Mouse (Mus musculus): ENCODE results near the gene Gm49416. TPM values are rescaled to one million over a fixed set of nuclear protein-coding genes. Genes with fewer than 3 reads are reported as not detected.
"Not testable (repeated sequence)": the region's sequence is repeated elsewhere in the genome, so short reads cannot be mapped to it uniquely, and the experiment has no call there.

The Gm49416 gene
- polyA plus RNA-seq, 1 experiment from 2014 or later, result 0.37 TPM

GRCm38 (mm10) chr19:8887585-8888463, 902 bp upstream of the Gm49416 start:
- peak overlapping the region; percentile 96 for H3K27ac ChIP-seq
- no peak for DNase-seq (ENCODE audit: extremely low spot score, low spot score)
- H3K9me3 ChIP-seq, result no peaks in the 10 kb centered on the region
- H3K4me1 ChIP-seq, result peaks cover 27% of the 10 kb centered on the region
- WGBS, result 16% methylated on average over 19 of the region's 19 CpGs
- peak overlapping the region; percentile 78 for H3K4me3 ChIP-seq
- peaks cover 22% of the 10 kb centered on the region for H3K36me3 ChIP-seq (replicated peaks)
- H3K27me3 ChIP-seq (ENCODE audit: poor library complexity, severe bottlenecking), result no peaks in the 10 kb centered on the region

- peaks cover 44% of the 10 kb centered on the region for H3K4me1 ChIP-seq
- peak within 1 kb of the TSS; percentile 94 for H3K27ac ChIP-seq
- H3K27me3 ChIP-seq (ENCODE audit: poor library complexity, severe bottlenecking), result no peaks in the 10 kb centered on the region
- H3K4me3 ChIP-seq, result peak within 1 kb of the TSS; percentile 84
- 4% methylated on average over 54 of the region's 54 CpGs for WGBS
- DNase-seq (ENCODE audit: extremely low spot score, low spot score), result peak; percentile 83
- H3K36me3 ChIP-seq (replicated peaks), result peaks cover 53% of the 10 kb centered on the region
- H3K9me3 ChIP-seq, result no peaks in the 10 kb centered on the region
These were observed 4.4 kb downstream of the Gm49416 start, which contains the start of gene Ints5 for GRCm38 (mm10) chr19:8892829-8893766. TSS of gene Ints5 (plus strand) at chr19:8893005.

GRCm38 (mm10) chr19:8895397-8895960, 6.8 kb downstream of the Gm49416 start:
- DNase-seq (ENCODE audit: extremely low spot score, low spot score), result no peak
- 97% methylated on average over 9 of the region's 9 CpGs for WGBS
- H3K4me3 ChIP-seq, result peak overlapping the region; percentile 1; the same call in 1 of the 2 replicates

DNA sequence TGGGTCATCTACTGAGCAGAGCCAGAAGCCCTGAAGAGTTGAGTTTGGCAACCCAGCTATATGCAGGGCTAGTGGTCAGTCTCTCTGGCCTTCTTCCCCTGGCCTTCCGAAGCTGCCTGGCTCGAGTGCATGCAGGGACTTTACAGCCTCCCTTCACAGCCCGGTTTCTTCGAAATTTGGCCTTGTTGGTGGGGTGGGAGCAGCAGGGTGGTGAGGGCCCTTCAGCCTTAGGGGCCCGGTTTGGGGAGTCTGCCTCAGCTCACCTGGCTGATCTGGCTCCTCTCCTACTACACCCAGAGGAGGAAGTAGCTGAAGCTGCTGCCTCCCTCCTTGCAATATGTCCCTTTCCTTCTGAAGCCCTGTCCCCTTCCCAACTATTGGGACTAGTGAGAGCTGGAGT, 7.5 kb downstream of the Gm49416 start:
- H3K27me3 ChIP-seq (ENCODE audit: poor library complexity, severe bottlenecking); H3K27ac ChIP-seq; H3K9me3 ChIP-seq; DNase-seq (ENCODE audit: extremely low spot score, low spot score): not testable (repeated sequence)
- Histone ChIP-seq H3K4me3 (peak overlapping the region; percentile 1; the same call in 1 of the 2 replicates), H3K4me1 (peaks cover 50% of the 10 kb centered on the region), H3K36me3 (replicated peaks) (peaks cover 52% of the 10 kb centered on the region)
- WGBS, result 92% methylated on average over 5 of the region's 5 CpGs

More at GRCm38 (mm10) chr19:8895397-8895960, 6.8 kb downstream of the Gm49416 start:
- Histone ChIP-seq H3K27ac (no peak overlapping the region), H3K27me3 (ENCODE audit: poor library complexity, severe bottlenecking) (no peaks in the 10 kb centered on the region), H3K4me1 (peaks cover 50% of the 10 kb centered on the region), H3K36me3 (replicated peaks) (peaks cover 52% of the 10 kb centered on the region), H3K9me3 (no peaks in the 10 kb centered on the region)

- H3K27ac ChIP-seq, result peak overlapping the region; percentile 96
- not testable (repeated sequence) for H3K9me3 ChIP-seq; H3K27me3 ChIP-seq (ENCODE audit: poor library complexity, severe bottlenecking)
- DNase-seq (ENCODE audit: extremely low spot score, low spot score), result peak; percentile 55
- peaks cover 57% of the 10 kb centered on the region for H3K36me3 ChIP-seq (replicated peaks)
- peak overlapping the region; percentile 94 for H3K4me3 ChIP-seq
- peaks cover 48% of the 10 kb centered on the region for H3K4me1 ChIP-seq
- WGBS, result 34% methylated on average over 21 of the region's 21 CpGs
These were observed 8.6 kb downstream of the Gm49416 start for GRCm38 (mm10) chr19:8897211-8897864.

DNA sequence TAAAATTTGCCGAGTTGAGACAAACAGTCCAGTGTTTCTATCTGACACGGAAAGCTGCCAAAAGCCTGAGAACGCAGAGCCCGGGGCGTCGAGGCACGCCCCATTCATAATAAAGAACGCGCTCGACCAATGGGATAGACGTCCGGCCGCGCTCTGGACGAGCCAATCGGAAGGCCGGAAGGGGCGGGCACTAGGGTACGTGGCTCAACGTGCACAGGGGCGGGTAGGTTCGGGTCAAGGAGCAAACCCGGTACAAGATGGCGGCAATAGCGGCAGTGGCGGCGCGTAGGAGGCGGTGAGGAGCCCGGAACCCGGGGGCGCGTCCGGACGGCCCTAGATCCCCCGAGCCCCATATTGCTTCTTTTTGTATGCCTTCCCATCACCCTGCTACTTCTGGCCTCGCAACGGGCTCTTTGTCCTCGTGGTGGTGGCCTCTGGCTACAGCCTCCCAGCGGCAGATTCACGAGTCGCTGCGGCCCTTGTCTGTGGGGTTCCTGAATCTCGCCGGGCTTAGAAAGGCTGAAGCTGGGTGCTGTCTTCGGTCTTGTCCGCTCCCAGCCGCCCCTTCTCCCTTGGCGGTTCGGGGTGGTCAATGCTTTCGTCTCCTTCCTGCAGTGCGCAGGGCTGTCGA, 9.3 kb downstream of the Gm49416 start, which contains the start of gene Ganab:
TSS of gene Ganab (plus strand) at position 207 of the 631 bp plus-strand sequence.
- peak; percentile 98 for DNase-seq (ENCODE audit: extremely low spot score, low spot score)
- no peaks in the 10 kb centered on the region for H3K9me3 ChIP-seq
- peaks cover 63% of the 10 kb centered on the region for H3K36me3 ChIP-seq (replicated peaks)
- peak within 1 kb of the TSS; percentile 94 for H3K4me3 ChIP-seq
- H3K27me3 ChIP-seq (ENCODE audit: poor library complexity, severe bottlenecking), result no peaks in the 10 kb centered on the region
- peak within 1 kb of the TSS; percentile 96 for H3K27ac ChIP-seq
- WGBS, result under 1% methylated on average over 53 of the region's 53 CpGs
- peaks cover 44% of the 10 kb centered on the region for H3K4me1 ChIP-seq

DNA sequence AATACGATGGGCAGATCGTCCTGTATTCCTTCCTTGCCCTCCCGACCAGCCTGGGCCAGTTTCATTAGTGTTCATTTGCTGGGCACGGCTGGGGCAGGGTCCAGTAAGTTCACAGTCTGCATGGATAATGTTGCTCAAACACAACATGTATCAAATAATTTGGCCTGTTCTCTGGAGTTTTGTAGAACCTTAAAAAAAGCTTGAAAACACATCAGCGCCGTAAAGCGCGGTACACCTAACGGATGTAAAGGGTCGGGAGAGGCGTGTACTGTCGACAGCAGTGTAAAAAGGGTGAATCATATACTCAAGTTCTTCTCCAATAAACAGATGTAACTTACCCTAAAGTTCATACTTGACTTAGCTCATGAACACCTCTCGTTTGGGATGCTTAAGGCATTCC, 9.8 kb downstream of the Gm49416 start:
- Histone ChIP-seq H3K36me3 (replicated peaks) (peaks cover 69% of the 10 kb centered on the region), H3K27ac (peak overlapping the region; percentile 96), H3K4me3 (peak overlapping the region; percentile 94), H3K4me1 (peaks cover 41% of the 10 kb centered on the region), H3K9me3 (no peaks in the 10 kb centered on the region), H3K27me3 (ENCODE audit: poor library complexity, severe bottlenecking) (no peaks in the 10 kb centered on the region)
- WGBS, result 17% methylated on average over 13 of the region's 13 CpGs
- DNase-seq (ENCODE audit: extremely low spot score, low spot score), result no peak

GRCm38 (mm10) chr19:8899079-8899478, 10.4 kb downstream of the Gm49416 start:
- Histone ChIP-seq H3K4me3 (peak overlapping the region; percentile 94), H3K4me1 (peaks cover 36% of the 10 kb centered on the region), H3K36me3 (replicated peaks) (peaks cover 74% of the 10 kb centered on the region), H3K9me3 (no peaks in the 10 kb centered on the region), H3K27ac (0 out of 2 replicates have a peak overlapping the region, but pooled peaks have one; percentile 96), H3K27me3 (ENCODE audit: poor library complexity, severe bottlenecking) (no peaks in the 10 kb centered on the region)
- no peak for DNase-seq (ENCODE audit: extremely low spot score, low spot score)
- WGBS, result 71% methylated on average over 3 of the region's 3 CpGs

DNA sequence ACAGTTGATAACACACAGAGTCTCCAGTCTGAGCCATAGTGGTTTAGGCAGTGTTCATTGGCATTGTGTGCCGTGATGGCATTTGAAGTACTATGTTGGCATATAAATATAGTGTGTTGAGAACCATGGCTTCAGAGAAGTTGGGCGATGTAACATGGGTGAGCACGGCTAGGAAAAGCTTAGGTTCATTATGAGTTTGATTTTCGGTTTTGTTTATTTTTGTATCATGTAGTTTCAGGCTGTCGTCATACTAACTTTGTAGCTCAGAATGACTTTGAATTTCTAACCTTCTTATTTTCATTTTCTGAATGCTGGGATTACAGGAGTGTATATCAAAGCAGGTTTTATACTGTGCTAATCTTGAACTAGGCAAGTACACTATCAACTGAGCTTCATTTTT, 14.7 kb downstream of the Gm49416 start:
- DNase-seq (ENCODE audit: extremely low spot score, low spot score), result no peak
- Histone ChIP-seq H3K27me3 (ENCODE audit: poor library complexity, severe bottlenecking) (no peaks in the 10 kb centered on the region), H3K4me3 (no peak overlapping the region), H3K9me3 (no peaks in the 10 kb centered on the region), H3K27ac (no peak overlapping the region), H3K4me1 (peaks cover 14% of the 10 kb centered on the region), H3K36me3 (replicated peaks) (peaks cover 87% of the 10 kb centered on the region)
- WGBS, result 93% methylated on average over 5 of the region's 5 CpGs

- no peak overlapping the region for H3K27ac ChIP-seq
- no peak overlapping the region for H3K4me3 ChIP-seq
- DNase-seq (ENCODE audit: extremely low spot score, low spot score), result no peak
- no peaks in the 10 kb centered on the region for H3K9me3 ChIP-seq
- 90% methylated on average over 6 of the region's 6 CpGs for WGBS
- peaks cover 100% of the 10 kb centered on the region for H3K36me3 ChIP-seq (replicated peaks)
- H3K4me1 ChIP-seq, result no peaks in the 10 kb centered on the region
- no peaks in the 10 kb centered on the region for H3K27me3 ChIP-seq (ENCODE audit: poor library complexity, severe bottlenecking)
These were observed 19.8 kb downstream of the Gm49416 start for GRCm38 (mm10) chr19:8908531-8908930.

DNA sequence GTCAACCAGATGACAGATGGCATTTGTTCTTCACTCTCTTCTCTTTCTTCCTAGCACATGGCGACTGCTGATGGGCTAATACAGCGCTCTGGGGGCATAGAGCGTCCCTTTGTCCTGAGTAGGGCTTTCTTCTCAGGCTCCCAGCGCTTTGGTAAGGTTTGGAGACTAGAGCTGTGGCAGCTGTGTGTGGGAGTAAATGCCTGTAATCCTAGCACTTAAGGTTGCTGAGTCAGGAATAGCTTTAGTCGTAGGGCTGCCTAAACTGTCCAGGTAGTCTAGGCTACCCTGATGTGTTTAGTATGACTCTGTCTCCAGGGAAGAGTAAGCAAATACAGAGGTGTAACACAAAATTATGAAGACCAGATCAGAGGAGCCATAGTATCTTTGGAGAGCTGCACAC, 23.1 kb downstream of the Gm49416 start:
- H3K27ac ChIP-seq, result no peak overlapping the region
- 96% methylated on average over 5 of the region's 5 CpGs for WGBS

More for the DNA sequence above, 23.1 kb downstream of the Gm49416 start:
- Histone ChIP-seq H3K27me3 (ENCODE audit: poor library complexity, severe bottlenecking) (no peaks in the 10 kb centered on the region), H3K9me3 (no peaks in the 10 kb centered on the region), H3K36me3 (replicated peaks) (peaks cover 100% of the 10 kb centered on the region), H3K4me1 (no peaks in the 10 kb centered on the region), H3K4me3 (no peak overlapping the region)
- DNase-seq (ENCODE audit: extremely low spot score, low spot score), result no peak

Data from forebrain, embryonic 10.5 days (tissue).